Mouse (Mus musculus) kidney, postnatal 14 days (tissue): ENCODE data around the gene Zfr2.

ENCODE experiments used
- DNase-seq: peaks from one replicate; pipeline ENCODE4 v3.0.0; 2022; ENCODE audit warnings: mixed read lengths

Gene Zfr2

DNA sequence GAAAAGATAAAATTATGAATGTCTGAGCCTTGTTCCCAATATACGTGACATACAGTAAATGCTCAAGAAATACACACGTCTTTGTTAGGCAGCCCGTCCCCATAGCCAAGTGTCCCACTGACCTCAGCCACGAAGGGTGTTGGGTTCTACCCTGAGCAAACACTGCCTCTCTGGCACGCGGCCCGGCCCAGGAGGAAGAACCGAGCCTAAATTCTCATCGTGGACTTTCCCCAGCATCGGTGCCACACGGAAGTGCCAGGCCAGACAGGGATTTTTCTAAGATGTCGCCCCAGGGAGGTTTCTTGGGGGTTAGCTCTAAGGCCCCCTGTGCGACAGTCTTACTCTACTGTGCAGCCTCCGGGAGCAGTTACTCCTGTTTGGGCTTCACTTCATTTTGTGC is 56.9 kb downstream of the Zfr2 start:
- no peak for DNase-seq

DNA sequence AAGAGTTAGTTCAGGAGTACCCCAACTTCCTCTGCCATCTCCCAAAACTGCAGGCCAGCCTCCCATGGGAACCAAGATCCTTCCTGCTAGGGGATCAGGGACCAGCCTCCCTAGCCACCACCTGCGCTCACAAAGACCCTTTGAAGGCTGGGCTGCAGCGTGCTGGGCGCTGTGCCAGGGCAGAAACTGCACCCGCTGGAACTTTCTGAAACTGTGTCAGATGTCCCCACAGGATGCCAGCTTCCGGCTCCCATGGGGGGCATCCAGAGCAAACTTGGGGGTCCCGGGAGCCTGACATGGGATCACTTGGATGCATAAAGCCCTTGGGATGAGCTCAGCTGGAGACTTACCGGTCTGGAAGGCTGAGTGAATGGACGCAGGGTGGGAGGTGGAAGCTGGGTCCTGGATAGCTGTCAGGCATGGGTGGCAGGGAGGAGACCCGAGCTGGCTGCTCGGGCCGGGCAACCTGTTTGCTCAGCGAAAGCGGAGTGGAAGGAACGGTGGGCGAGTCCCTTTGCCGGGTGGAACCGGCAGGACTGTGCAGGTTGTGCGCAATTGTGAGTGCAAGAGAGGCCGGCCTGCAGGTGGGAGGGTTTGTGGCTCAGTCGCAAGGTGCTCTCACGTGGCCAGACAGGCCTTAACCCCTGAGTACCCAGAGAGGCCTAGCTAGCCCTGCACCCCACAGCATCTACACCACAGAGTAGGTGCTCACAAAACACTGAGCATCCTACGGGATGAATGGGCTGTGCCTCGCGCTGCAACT is 57.9 kb downstream of the Zfr2 start:
- peak; percentile 55 for DNase-seq

DNA sequence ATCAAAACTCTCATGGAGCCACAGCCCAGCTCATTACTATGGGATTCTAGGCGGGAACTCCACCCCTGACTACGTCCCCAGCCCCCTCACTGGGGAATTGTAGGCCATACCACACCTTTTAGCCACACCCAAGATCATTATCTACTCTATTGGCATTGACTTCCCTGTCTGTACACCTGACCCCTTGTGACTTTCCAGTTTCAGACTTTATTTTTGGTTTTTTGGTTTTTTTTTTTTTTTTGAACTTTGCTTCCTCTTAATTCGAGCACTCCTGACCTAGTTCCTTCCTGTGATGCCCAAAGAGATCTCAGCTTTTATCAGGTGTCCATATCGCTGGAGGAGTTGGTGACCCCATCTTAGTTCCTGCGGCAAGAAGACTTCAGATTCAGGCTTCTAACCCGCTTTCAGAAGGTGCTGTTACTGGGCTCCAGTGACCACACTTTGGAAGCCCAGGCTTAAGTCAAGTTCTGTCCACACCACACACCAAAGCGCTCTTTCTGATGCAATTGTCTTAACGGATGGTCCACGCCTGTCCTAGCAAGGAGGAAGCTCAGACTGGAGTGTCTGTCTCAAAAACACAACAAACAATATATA is 58.7 kb downstream of the Zfr2 start, which contains the start of gene Tjp3:
TSS of gene Tjp3 (minus strand) at position 71 of the 594 bp plus-strand sequence.
- DNase-seq, result no peak

DNA sequence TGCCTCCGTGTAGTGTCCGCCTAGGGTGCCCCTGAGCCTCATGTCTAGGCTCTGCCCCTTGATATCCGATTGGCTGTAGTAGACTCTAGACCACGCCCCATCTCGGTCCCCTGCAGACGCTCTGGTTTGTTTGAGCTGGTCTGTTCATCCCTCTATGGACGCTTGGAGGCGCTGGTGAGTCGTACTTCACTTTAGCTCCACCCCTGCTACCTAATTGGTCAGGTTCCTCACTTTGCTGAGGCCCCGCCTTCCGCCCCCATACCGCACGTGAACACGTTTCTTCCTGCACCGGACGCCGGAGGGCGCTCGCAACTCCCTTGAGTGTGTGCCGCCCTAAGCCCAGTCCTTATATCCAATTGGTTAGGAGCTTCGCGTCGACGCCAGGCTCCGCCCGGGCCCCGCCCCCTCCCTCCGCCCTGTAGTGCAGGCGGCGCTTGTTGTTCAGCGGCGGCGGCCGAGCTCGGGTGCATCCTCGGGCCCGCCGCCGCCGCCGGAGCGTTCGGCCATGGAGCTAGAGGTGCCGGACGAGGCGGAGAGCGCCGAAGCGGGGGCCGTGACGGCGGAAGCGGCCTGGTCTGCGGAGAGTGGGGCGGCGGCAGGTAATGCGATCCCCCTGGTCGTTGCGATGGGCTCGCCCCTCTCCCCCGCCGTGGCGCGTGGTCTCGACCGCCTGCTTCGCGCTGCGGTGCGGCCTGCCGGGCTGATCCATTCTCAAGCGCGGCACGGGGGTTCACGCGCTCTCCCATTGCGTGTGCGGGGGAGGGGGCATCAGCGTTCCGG is 59.8 kb downstream of the Zfr2 start, which contains the start of gene Pip5k1c:
TSS of gene Pip5k1c (plus strand) at position 410 of the 780 bp plus-strand sequence.
- DNase-seq, result peak; percentile 100

DNA sequence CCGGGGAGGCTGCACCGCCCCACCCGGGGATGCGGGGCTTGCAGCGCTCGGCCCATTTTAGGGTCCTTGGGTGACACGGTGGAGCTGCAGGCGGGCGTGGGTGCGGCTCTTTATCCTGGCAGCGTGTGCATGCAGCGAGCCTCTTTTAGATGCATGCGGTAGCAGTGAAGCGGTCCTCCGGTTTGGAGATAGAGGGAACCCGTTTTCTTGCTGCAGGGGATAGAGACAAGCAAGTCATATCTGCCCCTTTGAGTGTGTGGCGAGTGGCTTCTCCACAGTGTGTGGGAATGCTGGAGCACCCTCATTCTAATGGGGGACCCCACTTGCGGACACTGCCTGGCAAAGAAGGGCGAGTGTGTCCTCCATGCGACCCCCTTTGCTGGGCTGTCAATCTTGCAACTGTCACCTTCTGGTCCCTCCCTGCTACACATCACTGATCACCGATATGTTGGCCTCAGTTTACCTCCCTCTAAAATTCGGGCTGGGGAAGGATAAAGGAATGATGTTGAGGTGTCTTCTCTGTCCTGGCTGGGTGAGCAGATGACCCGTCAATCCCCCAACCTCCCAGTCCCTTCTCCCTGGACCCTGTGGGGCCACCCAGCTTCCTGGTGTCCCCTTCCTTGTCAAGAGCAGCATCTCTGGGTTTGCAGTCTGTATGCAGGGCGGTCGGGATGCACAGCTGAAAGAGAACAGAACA is 60.5 kb downstream of the Zfr2 start:
- DNase-seq, result no peak

DNA sequence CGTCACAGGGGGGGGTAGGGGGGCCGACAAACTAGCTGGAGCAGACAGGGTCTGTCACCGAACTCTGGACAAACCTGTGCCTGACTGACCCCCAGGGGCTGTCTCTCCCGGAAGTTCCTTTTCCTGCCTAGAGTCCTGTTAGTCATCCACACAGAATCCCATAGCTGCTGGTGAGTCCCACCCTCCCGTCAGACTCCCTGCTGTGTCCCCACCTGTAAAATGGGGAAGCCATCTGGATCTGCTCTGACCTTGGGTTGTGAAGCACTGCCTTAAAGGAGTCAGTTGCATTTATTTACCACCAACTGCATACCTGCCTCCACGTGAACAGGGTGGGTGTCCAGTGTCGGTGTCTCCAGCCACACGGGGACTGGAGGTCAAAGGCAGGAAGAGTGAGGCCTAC is 61.5 kb downstream of the Zfr2 start:
- no peak for DNase-seq

DNA sequence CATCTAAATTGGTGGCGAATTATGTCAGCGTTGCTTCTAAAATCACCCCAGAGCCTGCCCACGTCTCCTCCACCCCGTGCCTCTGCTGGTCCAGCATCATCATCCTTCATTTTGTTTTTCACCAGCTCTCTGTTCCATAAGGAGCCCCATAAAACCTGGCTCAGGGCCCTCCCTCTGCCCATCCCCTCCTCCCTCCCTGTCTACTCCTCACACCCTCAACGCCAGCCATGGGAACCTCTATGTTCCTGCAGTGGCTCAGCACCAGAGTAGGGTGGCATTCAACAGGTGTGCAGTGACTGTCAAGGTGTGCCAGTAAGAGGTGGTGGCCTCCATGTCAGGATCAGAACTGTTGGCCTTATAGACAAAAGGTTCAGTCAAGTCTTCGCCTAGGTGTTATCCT is 62.2 kb downstream of the Zfr2 start:
- DNase-seq, result no peak

DNA sequence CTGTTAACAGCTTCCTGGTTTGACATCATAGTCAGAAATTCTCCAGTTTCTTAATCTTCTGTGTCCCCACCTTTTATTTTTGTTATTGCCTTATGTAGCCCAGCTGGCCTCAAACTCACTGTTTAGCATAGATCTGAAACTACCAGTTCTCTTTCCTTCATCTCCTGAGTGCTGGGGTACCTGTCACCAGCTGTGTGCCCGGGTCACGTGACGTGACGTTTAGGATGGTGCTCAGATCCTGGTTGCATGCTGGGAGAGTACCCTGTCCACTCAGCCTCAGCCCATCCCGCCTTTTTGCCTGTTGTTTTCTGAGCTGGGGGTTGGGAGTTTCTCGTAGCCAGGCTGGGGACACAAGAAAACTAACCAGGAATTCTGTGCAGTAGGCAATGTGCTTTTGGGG is 64.3 kb downstream of the Zfr2 start:
- DNase-seq, result no peak

DNA sequence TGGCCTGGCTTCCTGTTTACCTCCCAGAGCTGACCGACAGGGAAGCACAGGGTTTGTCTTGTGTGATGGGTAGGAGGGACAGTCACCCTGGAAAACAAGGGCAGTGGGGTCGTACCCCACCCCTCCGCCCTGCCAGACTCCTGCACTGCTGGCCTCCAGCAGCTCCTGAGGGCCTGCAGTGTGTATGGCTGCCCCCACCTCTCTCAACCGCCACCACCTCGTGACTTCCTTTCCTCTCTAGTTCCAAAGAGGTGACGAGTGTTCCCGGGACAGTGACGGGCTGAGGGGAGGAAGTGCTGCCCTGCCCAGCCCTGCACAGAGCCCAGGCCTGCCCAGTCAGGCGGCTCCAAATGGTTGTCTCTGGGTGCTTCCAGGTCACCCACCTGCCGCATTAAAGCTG is 64.9 kb downstream of the Zfr2 start:
- peak; percentile 77 for DNase-seq

DNA sequence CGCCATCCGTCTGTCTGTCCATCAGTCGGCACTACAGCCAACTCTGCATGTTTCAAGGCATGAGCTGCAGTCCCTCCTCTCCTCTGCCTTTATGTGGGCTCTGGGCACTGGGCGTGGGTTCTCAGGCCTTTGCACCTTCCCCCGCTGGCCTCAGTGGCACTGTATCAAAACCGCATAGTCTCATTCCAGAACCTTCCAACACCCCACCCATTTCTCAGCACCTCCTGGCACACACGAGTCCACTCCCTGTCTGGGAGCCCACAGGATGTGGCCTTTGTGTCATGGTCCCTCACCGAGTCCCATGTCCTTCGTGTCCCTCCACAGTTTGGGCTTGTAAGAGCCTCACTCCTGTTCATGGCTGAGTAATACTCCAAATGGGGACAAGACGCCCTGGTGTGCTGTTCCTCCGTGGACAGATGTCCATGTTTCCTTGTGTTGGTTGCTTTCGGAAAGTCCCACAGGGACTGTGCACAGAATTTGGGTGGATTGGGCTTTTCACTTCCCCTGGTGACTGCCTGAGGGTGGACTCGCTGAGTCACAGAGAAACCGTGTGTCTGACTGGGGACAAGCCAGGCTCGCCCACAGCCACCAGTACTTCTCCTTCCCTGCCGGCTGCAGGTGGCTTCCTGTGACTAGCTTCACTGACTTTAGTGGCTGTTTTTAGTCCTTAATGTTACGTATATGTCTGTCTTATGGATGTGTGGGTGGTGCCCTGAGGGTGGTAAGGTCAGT is 65.6 kb downstream of the Zfr2 start:
- DNase-seq, result no peak

DNA sequence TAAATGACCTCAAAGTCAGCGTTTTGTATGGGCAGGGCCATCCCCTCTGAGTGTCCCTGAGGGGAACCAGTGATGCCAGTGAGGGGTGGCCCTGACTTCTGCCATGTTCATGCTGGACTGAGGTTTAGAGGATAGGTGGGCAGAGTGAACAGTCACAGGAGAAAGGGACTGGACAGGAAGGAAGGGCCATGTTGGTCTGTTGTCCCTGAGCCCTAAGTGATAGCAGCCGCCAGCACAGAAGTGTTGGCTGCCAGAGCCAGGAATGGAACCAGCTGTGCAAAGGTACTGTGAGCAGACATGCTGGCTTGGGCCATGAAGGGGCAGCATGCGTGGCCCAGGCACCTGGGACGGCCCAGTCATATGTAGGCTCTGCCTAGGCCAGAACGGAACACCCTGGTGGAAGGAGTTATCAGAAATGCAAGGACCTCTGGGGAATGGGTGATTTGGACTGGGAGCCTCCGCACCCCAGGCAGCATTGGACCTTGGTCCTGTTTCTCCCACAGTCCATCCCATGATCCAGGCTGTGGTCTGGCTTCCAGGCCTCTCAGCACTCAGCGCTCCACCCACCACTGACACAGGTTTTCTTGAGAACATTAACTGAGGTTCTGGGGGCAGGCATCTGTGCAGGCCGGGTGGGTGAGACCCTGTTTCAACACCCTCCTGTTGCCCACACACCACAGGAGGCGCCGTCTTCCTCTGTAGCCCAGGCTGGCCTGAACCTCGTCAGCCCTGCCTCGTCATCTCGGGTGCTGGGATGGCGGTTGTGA is 66.8 kb downstream of the Zfr2 start:
- peak; percentile 74 for DNase-seq

DNA sequence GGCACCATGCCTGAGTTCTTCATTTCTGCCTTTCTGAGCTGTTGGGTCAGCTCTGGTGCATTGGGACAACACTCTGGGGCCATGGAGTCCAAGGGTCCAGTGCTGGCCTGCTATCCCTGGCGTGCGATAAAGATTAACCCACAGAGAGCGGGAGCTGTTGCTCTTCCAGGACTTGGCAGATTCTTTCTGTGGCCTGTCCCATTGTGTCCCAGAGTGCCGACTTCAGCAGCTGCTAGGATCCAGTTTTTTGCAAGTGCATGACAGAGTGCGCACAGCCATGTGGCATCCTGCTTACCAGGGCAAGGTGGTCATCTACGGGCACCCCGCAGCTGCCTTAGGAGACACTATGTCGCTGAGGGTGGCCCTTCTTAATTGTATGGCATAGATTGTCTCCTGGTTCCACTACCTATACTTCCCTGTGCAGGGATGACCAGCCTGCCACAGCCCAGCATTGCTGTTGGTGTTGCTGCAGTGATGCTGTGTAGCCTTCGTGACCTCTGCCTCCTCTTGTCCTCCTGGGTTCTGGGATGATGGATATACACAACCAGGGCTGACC is 67.5 kb downstream of the Zfr2 start:
- DNase-seq, result peak; percentile 78

DNA sequence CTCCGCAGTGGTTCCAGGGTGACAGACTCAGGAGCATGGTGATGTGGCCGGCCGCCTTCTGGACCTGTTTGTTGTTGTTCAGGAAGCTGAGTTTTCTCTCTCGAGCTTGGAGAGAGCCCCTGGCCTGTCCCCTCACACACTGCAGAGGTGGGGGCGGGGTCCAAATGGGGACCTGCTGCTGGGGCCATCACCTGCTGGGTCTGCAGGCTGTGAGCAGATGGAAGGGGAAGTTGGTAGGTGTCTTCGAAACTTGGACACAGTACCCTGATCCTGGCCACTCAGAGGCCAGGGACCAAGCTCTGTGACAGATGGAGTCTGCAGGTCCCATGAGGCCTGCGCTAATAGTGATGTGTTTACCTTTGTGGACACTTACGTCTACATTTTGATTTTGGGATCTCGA is 68.4 kb downstream of the Zfr2 start:
- no peak for DNase-seq
